Mouse (Mus musculus) adrenal gland, postnatal 25 days (tissue): ENCODE measurements around the gene Hbb-bt. TPM values are rescaled to one million over a fixed set of nuclear protein-coding genes. Genes with fewer than 3 reads are reported as not detected.
"Not testable (repeated sequence)": the region's sequence is repeated elsewhere in the genome, so short reads cannot be mapped to it uniquely, and the experiment has no call there.

Experiments used
- DNase-seq: peaks from one replicate; pipeline ENCODE4 v3.0.0; 2021; ENCODE audit warnings: mixed read lengths
- long read RNA-seq: library from polyadenylated mRNA; stranded (forward); transcript quantifications from one replicate; pipeline ENCODE4 v2.0.0, GENCODE M21; 2021
- total RNA-seq: library from RNA; stranded (reverse); gene quantifications from 2 replicates; pipeline ENCODE4 v1.2.3, GENCODE M21; 2021

Hbb-bt gene
- total RNA-seq: 217 and 281 TPM in 2 replicates
- long read RNA-seq, transcript Hbb-bt-201 (3 exons, 703 nt): major isoform, 204 of 210 reads
- long read RNA-seq, partial matches to known transcripts: 6 of 210 reads
- long read RNA-seq, other reads (novel, unspliced or antisense): 0 of 210 reads

- DNase-seq: no peak
These were observed at the start of gene Hbb-bt for GRCm38 (mm10) chr7:103813766-103814165. Hbb-bt (minus strand) TSS chr7:103813996.

- no peak for DNase-seq
These were observed 47.7 kb upstream of the Hbb-bt start for GRCm38 (mm10) chr7:103861531-103861930.

GRCm38 (mm10) chr7:103860855-103861254 lies 47.1 kb upstream of the Hbb-bt start:
- peak; percentile 54 for DNase-seq

- DNase-seq: no peak
These were observed 45.3 kb upstream of the Hbb-bt start for GRCm38 (mm10) chr7:103859076-103859475.

- no peak for DNase-seq
These were observed 40.9 kb upstream of the Hbb-bt start for GRCm38 (mm10) chr7:103854669-103855068.

GRCm38 (mm10) chr7:103853090-103853489 lies 39.3 kb upstream of the Hbb-bt start, which contains the start of gene Hbb-y:
Hbb-y (minus strand) TSS chr7:103853216.
- DNase-seq: no peak

GRCm38 (mm10) chr7:103844525-103845325 lies 30.9 kb upstream of the Hbb-bt start:
- no peak for DNase-seq

GRCm38 (mm10) chr7:103843034-103843433 lies 29.2 kb upstream of the Hbb-bt start, which contains the start of gene Hbb-bh1:
Hbb-bh1 (minus strand) TSS chr7:103843164.
- DNase-seq: no peak

GRCm38 (mm10) chr7:103840268-103840667 lies 26.5 kb upstream of the Hbb-bt start, which contains the start of gene Hbb-bh2:
Hbb-bh2 (minus strand) TSS chr7:103840520.
- no peak for DNase-seq

- no peak for DNase-seq
These were observed 14.0 kb upstream of the Hbb-bt start, which contains the start of gene Hbb-bs for GRCm38 (mm10) chr7:103827808-103828207. Hbb-bs (minus strand) TSS chr7:103828096.

GRCm38 (mm10) chr7:103827139-103827538 lies 13.3 kb upstream of the Hbb-bt start:
- DNase-seq: not testable (repeated sequence)

- DNase-seq: no peak
These were observed 12.6 kb upstream of the Hbb-bt start for GRCm38 (mm10) chr7:103826255-103826887.

- DNase-seq: no peak
These were observed 11.9 kb upstream of the Hbb-bt start for GRCm38 (mm10) chr7:103825536-103826254.

GRCm38 (mm10) chr7:103824597-103824996 lies 10.8 kb upstream of the Hbb-bt start:
- no peak for DNase-seq

GRCm38 (mm10) chr7:103815085-103815484 lies 1.3 kb upstream of the Hbb-bt start:
- DNase-seq: not testable (repeated sequence)

GRCm38 (mm10) chr7:103813152-103813551 lies 644 bp downstream of the Hbb-bt start:
- DNase-seq: not testable (repeated sequence)

GRCm38 (mm10) chr7:103812174-103812573 lies 1.6 kb downstream of the Hbb-bt start:
- no peak for DNase-seq

- no peak for DNase-seq
These were observed 2.5 kb downstream of the Hbb-bt start for GRCm38 (mm10) chr7:103811223-103811845.

- no peak for DNase-seq
These were observed 3.0 kb downstream of the Hbb-bt start for GRCm38 (mm10) chr7:103810746-103811145.

GRCm38 (mm10) chr7:103810296-103810695 lies 3.5 kb downstream of the Hbb-bt start:
- no peak for DNase-seq

GRCm38 (mm10) chr7:103809801-103810155 lies 4.0 kb downstream of the Hbb-bt start:
- no peak for DNase-seq
